In genomic region chr12:84516642-84517041, GRCm38 (mm10) we compare ENCODE assay signal across 14 mouse cellular contexts. TPM values are rescaled to one million over a fixed set of nuclear protein-coding genes. Genes with fewer than 3 reads are reported as not detected.
DNase-seq lines count a peak whose midpoint lies in the region; TF ChIP-seq lines count a peak whose summit lies in the region.
"Had no signal": no experiment of that assay in that cellular context is flagged by ENCODE, and none has a peak within 500 bp of the region (broad histone marks: within the 10 kb centered on the region; RNA-seq: fewer than 3 reads in every experiment).

No protein-coding gene starts in this region.

- in situ Hi-C loops in ES-E14 (cut with MboI; ENCODE audit: low sequenced_read_pairs in 2 of 2, unreplicated experiment in 2 of 2) = no loop called here

- TF ChIP-seq CTCF in left cerebral cortex, adult 2 months (IDR thresholded peaks at IDR 0.05) = peak; percentile 6

- no peaks in the 10 kb centered on the region for H3K36me3 ChIP-seq in ES-E14 (ENCODE audit: control insufficient read depth, insufficient read depth, low read length, poor library complexity, severe bottlenecking)
- H3K36me3 ChIP-seq: hindbrain, embryonic 15.5 days; neural tube, embryonic 13.5 days had no signal

- no peak overlapping the region for H3K4me3 ChIP-seq in left cerebral cortex, adult 2 months
- no peak overlapping the region for H3K4me3 ChIP-seq in ES-E14 (ENCODE audit: insufficient read depth in 1 of 2, low read depth in 1 of 2, low read length in 2 of 2, poor library complexity in 1 of 2, severe bottlenecking in 1 of 2)
- H3K4me3 ChIP-seq: hindbrain, embryonic 15.5 days; neural tube, embryonic 13.5 days had no signal

- intact Hi-C loops in left cerebral cortex, adult 2 months (cut with DNase I) = no loop called here
- intact Hi-C loops in left cerebral cortex, postnatal 25 days (cut with DNase I) = no loop called here

- no peaks in the 10 kb centered on the region for H3K9me3 ChIP-seq in ES-E14 (ENCODE audit: control insufficient read depth, insufficient read depth, low read depth, low read length)
- H3K9me3 ChIP-seq: hindbrain, embryonic 15.5 days; neural tube, embryonic 13.5 days had no signal

- no peak overlapping the region for H3K9ac ChIP-seq in ES-E14 (ENCODE audit: insufficient read depth, low read depth, low read length, poor library complexity, severe bottlenecking)
- H3K9ac ChIP-seq: hindbrain, embryonic 15.5 days; neural tube, embryonic 13.5 days had no signal

- DNase-seq in left cerebral cortex, adult 2 months (ENCODE audit: extremely low spot score in 1 of 2, low spot score in 2 of 2) = no peak
- no peak for DNase-seq in left cerebral cortex, postnatal 25 days (ENCODE audit: low spot score in 2 of 2)
- DNase-seq in A20 (ENCODE audit: low read depth, low spot score) = peak; percentile 25
- peak; percentile 47 for DNase-seq in ES-E14 (ENCODE audit: low read depth, low spot score)
- DNase-seq in induced T-regulatory cell, adult 2 months (ENCODE audit: low read depth) = peak; percentile 37
- DNase-seq in right cerebral cortex, postnatal 25 days = no peak
- DNase-seq in frontal cortex, postnatal 25 days (ENCODE audit: low spot score in 2 of 2) = no peak
- DNase-seq: adrenal gland, adult 8-10 months; cerebellum, postnatal 14 days; lung, adult 2 months; spleen, adult 18-20 months had no signal

- no peak overlapping the region for H3K27ac ChIP-seq in left cerebral cortex, adult 2 months
- H3K27ac ChIP-seq in ES-E14 (ENCODE audit: insufficient read depth, low read depth, low read length, poor library complexity, severe bottlenecking) = no peak overlapping the region
- H3K27ac ChIP-seq: hindbrain, embryonic 15.5 days; neural tube, embryonic 13.5 days had no signal

- H3K4me1 ChIP-seq in ES-E14 (ENCODE audit: control insufficient read depth in 2 of 2, insufficient read depth in 2 of 2, low read length in 2 of 2, poor library complexity in 1 of 2) = no peaks in the 10 kb centered on the region
- H3K4me1 ChIP-seq: hindbrain, embryonic 15.5 days; neural tube, embryonic 13.5 days had no signal

TF ChIP-seq in ES-E14, 5 proteins besides CTCF, POLR2A, EP300 and RAD21:
- no peak for TF ChIP-seq ZNF384 (IDR thresholded peaks at IDR 0.05; ENCODE audit: low read depth, low read length)
- TF ChIP-seq ZC3H11A (IDR thresholded peaks at IDR 0.05; ENCODE audit: borderline replicate concordance, low read depth, low read length) = no peak
- no peak for TF ChIP-seq MAFK (IDR thresholded peaks at IDR 0.05; ENCODE audit: insufficient read depth, low read depth, low read length)
- no peak for TF ChIP-seq CHD2 (IDR thresholded peaks at IDR 0.05; ENCODE audit: low read depth, low read length)
- TF ChIP-seq HCFC1 (IDR thresholded peaks at IDR 0.05; ENCODE audit: borderline replicate concordance, insufficient read depth, low read length) = no peak

RNA-seq across cellular contexts. Expression of gene Vsx2, which starts 52.9 kb away (rescaled TPM):
- under 1 TPM; 0.23 TPM for total RNA-seq in left cerebral cortex, adult 2 months (2021)
- under 1 TPM; 0.14 to 0.18 TPM for total RNA-seq in left cerebral cortex, postnatal 25 days (2021)
- total RNA-seq in ES-E14 (2012; rRNA removed) = 0.05 TPM in 1 of 2 replicates, not detected in the other
- total RNA-seq: megakaryocyte, adult 5-6 weeks had no signal

Comparison
In these comparisons a context has a peak if more than half of its experiments do, and no peak if none do; other contexts are left out.
1. DNase-seq: peak in A20 (single experiment), ES-E14 (single experiment) and induced T-regulatory cell, adult 2 months (single experiment); none in left cerebral cortex, adult 2 months (0 of 2), left cerebral cortex, postnatal 25 days (0 of 2), right cerebral cortex, postnatal 25 days (single experiment) and frontal cortex, postnatal 25 days (0 of 2).